In genomic region chr12:79296126-79296816, GRCm38 (mm10) we compare ENCODE assay signal across 8 mouse cellular contexts. TPM values are rescaled to one million over a fixed set of nuclear protein-coding genes. Genes with fewer than 3 reads are reported as not detected.
DNase-seq lines count a peak whose midpoint lies in the region; ATAC-seq and TF ChIP-seq lines count a peak whose summit lies in the region.

Gene Zfyve26, minus strand, starts transcription at chr12:79296304.

- H3K27ac ChIP-seq in forebrain, embryonic 12.5 days = peak within 1 kb of the TSS; percentile 60
- H3K27ac ChIP-seq in heart, postnatal 0 days (ENCODE audit: low read depth) = peak within 1 kb of the TSS; percentile 60
- H3K27ac ChIP-seq in liver, embryonic 16.5 days (ENCODE audit: low read length) = peak within 1 kb of the TSS; percentile 88
- H3K27ac ChIP-seq in neural tube, embryonic 13.5 days (replicated peaks) = peak within 1 kb of the TSS; percentile 76
- peak within 1 kb of the TSS; percentile 67 for H3K27ac ChIP-seq in testis, adult 2 months (ENCODE audit: control insufficient read depth, insufficient read depth, low read depth, low read length)

- peak; percentile 96 for DNase-seq in c-Kit-positive CD71-positive TER-119-positive erythroid progenitor cells, embryonic 14.5 days (ENCODE audit: low spot score)
- DNase-seq in heart, postnatal 0 days (ENCODE audit: low spot score) = peak; percentile 98
- peak; percentile 92 to 96 for DNase-seq in kidney, postnatal 4 days

- WGBS in forebrain, embryonic 12.5 days = under 1% methylated on average over 29 of the region's 29 CpGs
- under 1% methylated on average over 29 of the region's 29 CpGs for WGBS in heart, postnatal 0 days
- WGBS in liver, embryonic 16.5 days (ENCODE audit: insufficient replicate concordance) = under 1% methylated on average over 29 of the region's 29 CpGs
- under 1% methylated on average over 29 of the region's 29 CpGs for WGBS in neural tube, embryonic 13.5 days

- peak; percentile 97 for ATAC-seq in forebrain, embryonic 12.5 days (ENCODE audit: low FRiP score)
- ATAC-seq in heart, postnatal 0 days (ENCODE audit: insufficient read depth, low read depth) = peak; percentile 97
- peak; percentile 93 for ATAC-seq in liver, embryonic 16.5 days (ENCODE audit: low read depth)
- peak; percentile 96 for ATAC-seq in neural tube, embryonic 13.5 days (ENCODE audit: low read depth)

- H3K36me3 ChIP-seq in E14TG2a.4 (ENCODE audit: insufficient read depth, low read length) = peaks cover 39% of the 10 kb centered on the region
- peaks cover 5% of the 10 kb centered on the region; the same call in 1 of the 2 replicates for H3K36me3 ChIP-seq in forebrain, embryonic 12.5 days (replicated peaks)
- H3K36me3 ChIP-seq in heart, postnatal 0 days (replicated peaks; ENCODE audit: control insufficient read depth, insufficient read depth, low read length) = peaks cover 13% of the 10 kb centered on the region
- H3K36me3 ChIP-seq in liver, embryonic 16.5 days (ENCODE audit: control insufficient read depth, insufficient read depth) = no peaks in the 10 kb centered on the region
- peaks cover 16% of the 10 kb centered on the region for H3K36me3 ChIP-seq in neural tube, embryonic 13.5 days
- no peaks in the 10 kb centered on the region for H3K36me3 ChIP-seq in testis, adult 2 months (ENCODE audit: control insufficient read depth, insufficient read depth, low read length)

- no peaks in the 10 kb centered on the region for H3K9me3 ChIP-seq in E14TG2a.4 (ENCODE audit: low read length)
- H3K9me3 ChIP-seq in forebrain, embryonic 12.5 days = no peaks in the 10 kb centered on the region
- H3K9me3 ChIP-seq in heart, postnatal 0 days (replicated peaks; ENCODE audit: control insufficient read depth, low read length) = no peaks in the 10 kb centered on the region
- no peaks in the 10 kb centered on the region for H3K9me3 ChIP-seq in liver, embryonic 16.5 days (replicated peaks; ENCODE audit: control insufficient read depth, low read length)
- no peaks in the 10 kb centered on the region for H3K9me3 ChIP-seq in neural tube, embryonic 13.5 days

- peaks cover 21% of the 10 kb centered on the region for H3K4me1 ChIP-seq in E14TG2a.4 (replicated peaks; ENCODE audit: low read depth, low read length)
- peaks cover 13% of the 10 kb centered on the region for H3K4me1 ChIP-seq in forebrain, embryonic 12.5 days
- H3K4me1 ChIP-seq in heart, postnatal 0 days (ENCODE audit: control insufficient read depth, insufficient read depth) = peaks cover 14% of the 10 kb centered on the region
- H3K4me1 ChIP-seq in liver, embryonic 16.5 days (ENCODE audit: control insufficient read depth, low read depth, low read length) = peaks cover 17% of the 10 kb centered on the region
- H3K4me1 ChIP-seq in neural tube, embryonic 13.5 days (replicated peaks) = peaks cover 28% of the 10 kb centered on the region
- peaks cover 5% of the 10 kb centered on the region for H3K4me1 ChIP-seq in testis, adult 2 months (ENCODE audit: control insufficient read depth, insufficient read depth, low read length)

- TF ChIP-seq POLR2A in testis, adult 2 months (IDR thresholded peaks at IDR 0.05; ENCODE audit: control insufficient read depth, low read depth, low read length) = peak; percentile 73

- H3K9ac ChIP-seq in forebrain, embryonic 12.5 days = peak within 1 kb of the TSS; percentile 63
- H3K9ac ChIP-seq in heart, postnatal 0 days (replicated peaks; ENCODE audit: low read depth, low read length) = peak within 1 kb of the TSS; percentile 58
- peak within 1 kb of the TSS; percentile 75 for H3K9ac ChIP-seq in liver, embryonic 16.5 days (ENCODE audit: low read depth, low read length)
- H3K9ac ChIP-seq in neural tube, embryonic 13.5 days = peak within 1 kb of the TSS; percentile 75

- H3K4me2 ChIP-seq in forebrain, embryonic 12.5 days = peak within 1 kb of the TSS; percentile 72
- peak within 1 kb of the TSS; percentile 89 for H3K4me2 ChIP-seq in heart, postnatal 0 days (ENCODE audit: low read depth, low read length)
- peak within 1 kb of the TSS; percentile 97 for H3K4me2 ChIP-seq in liver, embryonic 16.5 days (ENCODE audit: low read depth, low read length)
- peak within 1 kb of the TSS; percentile 66 for H3K4me2 ChIP-seq in neural tube, embryonic 13.5 days

- peak within 1 kb of the TSS; percentile 89 for H3K4me3 ChIP-seq in E14TG2a.4 (replicated peaks; ENCODE audit: low read length)
- peak within 1 kb of the TSS; percentile 63 for H3K4me3 ChIP-seq in forebrain, embryonic 12.5 days (replicated peaks)
- H3K4me3 ChIP-seq in heart, postnatal 0 days (ENCODE audit: low read depth, low read length) = peak within 1 kb of the TSS; percentile 69
- H3K4me3 ChIP-seq in liver, embryonic 16.5 days (ENCODE audit: low read depth, low read length) = peak within 1 kb of the TSS; percentile 80
- H3K4me3 ChIP-seq in neural tube, embryonic 13.5 days = peak within 1 kb of the TSS; percentile 72
- H3K4me3 ChIP-seq in testis, adult 2 months (ENCODE audit: control insufficient read depth, low read depth, low read length) = peak within 1 kb of the TSS; percentile 94

- TF ChIP-seq CTCF in E14TG2a.4 (conservative IDR thresholded peaks at IDR 0.05; ENCODE audit: low read length) = peak; percentile 11; the same call in 1 of the 2 replicates
- no peak; the same call in 1 of the 2 replicates for TF ChIP-seq CTCF in heart, postnatal 0 days (IDR thresholded peaks at IDR 0.05; ENCODE audit: low read depth)
- no peak for TF ChIP-seq CTCF in testis, adult 2 months (IDR thresholded peaks at IDR 0.05; ENCODE audit: control insufficient read depth, insufficient read depth, insufficient replicate concordance, low read depth, low read length)

- no peak for TF ChIP-seq EP300 in heart, postnatal 0 days (IDR thresholded peaks at IDR 0.05; ENCODE audit: low read depth)

- no peaks in the 10 kb centered on the region for H3K27me3 ChIP-seq in E14TG2a.4 (ENCODE audit: insufficient read depth, low read length)
- no peaks in the 10 kb centered on the region for H3K27me3 ChIP-seq in forebrain, embryonic 12.5 days
- no peaks in the 10 kb centered on the region for H3K27me3 ChIP-seq in heart, postnatal 0 days (ENCODE audit: control insufficient read depth, insufficient read depth, low read length)
- H3K27me3 ChIP-seq in liver, embryonic 16.5 days (ENCODE audit: control insufficient read depth, insufficient read depth, low read depth, low read length) = no peaks in the 10 kb centered on the region
- no peaks in the 10 kb centered on the region for H3K27me3 ChIP-seq in neural tube, embryonic 13.5 days
- no peaks in the 10 kb centered on the region for H3K27me3 ChIP-seq in testis, adult 2 months (ENCODE audit: control insufficient read depth, insufficient read depth, low read length)

RNA-seq across cellular contexts. Expression of gene Zfyve26, which starts in this region (rescaled TPM):
- polyA plus RNA-seq in forebrain, embryonic 12.5 days (2016; fragmentation: Nextera tagmentation; extraction: Ambion mirVana) = 13.4 and 15.2 TPM in 2 replicates
- total RNA-seq in heart, postnatal 0 days (2014; rRNA removed; ENCODE audit: low replicate concordance) = 9.7 and 17.0 TPM in 2 replicates
- polyA plus RNA-seq in heart, postnatal 0 days (2015; fragmentation: Nextera tagmentation; extraction: Ambion mirVana) = 4.5 and 4.9 TPM in 2 replicates
- 10.3 and 10.7 TPM in 2 replicates for polyA plus RNA-seq in liver, embryonic 16.5 days (2015; fragmentation: Nextera tagmentation; extraction: Ambion mirVana)
- 9.3 and 12.4 TPM in 2 replicates for polyA plus RNA-seq in neural tube, embryonic 13.5 days (2015; fragmentation: Nextera tagmentation; extraction: Ambion mirVana)
- polyA plus RNA-seq in testis, adult 2 months (2012; rRNA removed) = 10.6 and 11.2 TPM in 2 replicates

Comparison
In these comparisons a context has a peak if more than half of its experiments do, and no peak if none do; other contexts are left out.
1. Peak in every context shown above with its lines: DNase-seq, ATAC-seq, H3K4me3 ChIP-seq and H3K27ac ChIP-seq.